Comparison of ENCODE assay signal across 22 mouse cellular contexts in genomic region chr12:40197511-40197910, GRCm38 (mm10). TPM values are rescaled to one million over a fixed set of nuclear protein-coding genes. Genes with fewer than 3 reads are reported as not detected.
DNase-seq lines count a peak whose midpoint lies in the region; ATAC-seq and TF ChIP-seq lines count a peak whose summit lies in the region.
"Had no signal": no experiment of that assay in that cellular context is flagged by ENCODE, and none has a peak within 500 bp of the region (broad histone marks: within the 10 kb centered on the region; RNA-seq: fewer than 3 reads in every experiment).

No protein-coding gene starts in this region.

- intact Hi-C loops in heart, adult 2 months (cut with DNase I), result loop anchor here (10.0 kb wide), 1 partner anchor 487 kb away; no protein-coding TSS in a partner anchor

- no peak for TF ChIP-seq CTCF in heart, adult 2 months (IDR thresholded peaks at IDR 0.05)

- H3K27me3 ChIP-seq in heart, adult 2 months (ENCODE audit: control insufficient read depth, insufficient read depth, low read length), result no peaks in the 10 kb centered on the region
- no peaks in the 10 kb centered on the region for H3K27me3 ChIP-seq in heart, embryonic 15.5 days
- no peaks in the 10 kb centered on the region for H3K27me3 ChIP-seq in hindbrain, embryonic 14.5 days (ENCODE audit: control insufficient read depth, insufficient read depth, low read length)
- H3K27me3 ChIP-seq in forebrain, embryonic 10.5 days (ENCODE audit: poor library complexity, severe bottlenecking), result no peaks in the 10 kb centered on the region
- H3K27me3 ChIP-seq: limb, embryonic 15.5 days; neural tube, embryonic 13.5 days had no signal

- no peaks in the 10 kb centered on the region for H3K79me2 ChIP-seq in heart, adult 2 months (replicated peaks; ENCODE audit: control insufficient read depth, insufficient read depth, low read length)

- H3K36me3 ChIP-seq in heart, adult 2 months (ENCODE audit: control insufficient read depth, insufficient read depth, low read length), result peaks cover 9% of the 10 kb centered on the region
- peaks cover 5% of the 10 kb centered on the region; the same call in 1 of the 2 replicates for H3K36me3 ChIP-seq in heart, embryonic 15.5 days
- H3K36me3 ChIP-seq in hindbrain, embryonic 14.5 days (replicated peaks; ENCODE audit: control insufficient read depth, insufficient read depth), result peaks cover 13% of the 10 kb centered on the region
- H3K36me3 ChIP-seq in forebrain, embryonic 10.5 days (replicated peaks), result peaks cover 17% of the 10 kb centered on the region

- peak; percentile 66 for ATAC-seq in heart, embryonic 15.5 days (replicated peaks; ENCODE audit: insufficient number of reproducible peaks, insufficient read depth, low FRiP score, low read depth)
- no peak for ATAC-seq in hindbrain, embryonic 14.5 days (ENCODE audit: low FRiP score)
- ATAC-seq: CD4-positive, CD25-positive, alpha-beta regulatory T cell, adult 4 months; forebrain, embryonic 14.5 days; hindbrain, embryonic 16.5 days had no signal

- TF ChIP-seq EP300 in heart, adult 2 months (IDR thresholded peaks at IDR 0.05; ENCODE audit: insufficient read depth, low read depth, low read length), result 0 out of 2 replicates have a peak, but pooled peaks have one; percentile 40

- peak overlapping the region; percentile 33 for H3K27ac ChIP-seq in heart, adult 2 months
- peak overlapping the region; percentile 88 for H3K27ac ChIP-seq in heart, embryonic 15.5 days
- H3K27ac ChIP-seq in hindbrain, embryonic 14.5 days, result no peak overlapping the region
- H3K27ac ChIP-seq in forebrain, embryonic 10.5 days, result no peak overlapping the region
- H3K27ac ChIP-seq: kidney, postnatal 0 days; limb, embryonic 15.5 days; neural tube, embryonic 13.5 days had no signal

- DNase-seq in brain, adult 2 months (ENCODE audit: low read depth, low spot score), result peak; percentile 16
- DNase-seq in heart, adult 2 months, result peak in 1 of 2 experiments; percentile 34
- DNase-seq in skeletal muscle tissue, adult 2 months (ENCODE audit: low read depth, low spot score), result peak; percentile 51
- no peak for DNase-seq in kidney, postnatal 25 days
- no peak for DNase-seq in hindbrain, embryonic 14.5 days (ENCODE audit: low spot score)
- no peak for DNase-seq in forebrain, embryonic 10.5 days (ENCODE audit: extremely low spot score, low spot score)
- DNase-seq: adrenal gland, adult 2 months; cerebellum, adult 11-12 months; cerebellum, postnatal 25 days; kidney, adult 11 months; lung, postnatal 14 days; right cerebral cortex, postnatal 4 days had no signal

- no peak for TF ChIP-seq POLR2A in heart, adult 2 months (IDR thresholded peaks at IDR 0.05; ENCODE audit: insufficient read depth, low read depth, low read length)

- H3K4me1 ChIP-seq in heart, adult 2 months (ENCODE audit: control insufficient read depth, insufficient read depth, low read length), result no peaks in the 10 kb centered on the region
- H3K4me1 ChIP-seq in heart, embryonic 15.5 days (replicated peaks), result peaks cover 6% of the 10 kb centered on the region; the same call in 1 of the 2 replicates
- H3K4me1 ChIP-seq in hindbrain, embryonic 14.5 days (replicated peaks; ENCODE audit: control insufficient read depth, insufficient read depth, low read length), result 0 out of 2 replicates have a peak, but pooled peaks cover 3% of the 10 kb centered on the region
- H3K4me1 ChIP-seq in forebrain, embryonic 10.5 days, result no peaks in the 10 kb centered on the region
- H3K4me1 ChIP-seq: neural tube, embryonic 13.5 days had no signal

- H3K9me3 ChIP-seq in heart, embryonic 15.5 days (replicated peaks), result no peaks in the 10 kb centered on the region
- H3K9me3 ChIP-seq in hindbrain, embryonic 14.5 days (ENCODE audit: control insufficient read depth, low read length), result no peaks in the 10 kb centered on the region
- no peaks in the 10 kb centered on the region for H3K9me3 ChIP-seq in forebrain, embryonic 10.5 days
- H3K9me3 ChIP-seq: G1E; limb, embryonic 15.5 days; neural tube, embryonic 13.5 days had no signal

- H3K4me3 ChIP-seq in heart, adult 2 months, result no peak overlapping the region
- peak overlapping the region; percentile 18; the same call in 1 of the 2 replicates for H3K4me3 ChIP-seq in heart, embryonic 15.5 days
- no peak overlapping the region for H3K4me3 ChIP-seq in hindbrain, embryonic 14.5 days (replicated peaks; ENCODE audit: low read length)
- H3K4me3 ChIP-seq in forebrain, embryonic 10.5 days, result no peak overlapping the region
- H3K4me3 ChIP-seq: limb, embryonic 15.5 days; neural tube, embryonic 13.5 days had no signal

- H3K9ac ChIP-seq in heart, adult 2 months (ENCODE audit: low read depth, low read length), result no peak overlapping the region
- no peak overlapping the region for H3K9ac ChIP-seq in heart, embryonic 15.5 days
- H3K9ac ChIP-seq in hindbrain, embryonic 14.5 days, result no peak overlapping the region
- H3K9ac ChIP-seq: limb, embryonic 15.5 days; neural tube, embryonic 13.5 days had no signal

- H3K4me2 ChIP-seq in heart, embryonic 15.5 days, result peak overlapping the region; percentile 50
- H3K4me2 ChIP-seq in hindbrain, embryonic 14.5 days (replicated peaks), result no peak overlapping the region
- H3K4me2 ChIP-seq: limb, embryonic 15.5 days; neural tube, embryonic 13.5 days had no signal

RNA-seq across cellular contexts. Expression of gene Lsmem1, which starts 1.8 kb away (rescaled TPM):
- 10 to 100 TPM; 43.2 to 45.4 TPM for total RNA-seq in heart, adult 2 months (2021)
- polyA plus RNA-seq in heart, adult 2 months (2012; rRNA removed), result 22.2 and 39.4 TPM in 2 replicates
- 26.3 and 31.2 TPM in 2 replicates for polyA plus RNA-seq in heart, embryonic 15.5 days (2015; fragmentation: Nextera tagmentation; extraction: Ambion mirVana)
- 0.10 TPM in 1 of 2 replicates, not detected in the other for polyA plus RNA-seq in hindbrain, embryonic 14.5 days (2014; fragmentation: Nextera tagmentation; extraction: Ambion mirVana)
- polyA plus RNA-seq in forebrain, embryonic 10.5 days (2016; fragmentation: Nextera tagmentation; extraction: Ambion mirVana), result not detected in 2 replicates
- total RNA-seq: midbrain, postnatal 0 days had no signal
- polyA plus RNA-seq: adrenal gland, adult 2 months; CD4-positive, CD25-positive, alpha-beta regulatory T cell, adult 4 months; forebrain, embryonic 14.5 days; G1E; gonadal fat pad, adult 2 months; hindbrain, embryonic 16.5 days; midbrain, postnatal 0 days had no signal

RNA-seq across cellular contexts. Expression of gene Ifrd1, which starts 50.8 kb away (rescaled TPM):
- total RNA-seq in heart, adult 2 months (2021), result 10 to 100 TPM; 85.1 to 87.6 TPM
- 14.1 and 34.8 TPM in 2 replicates for polyA plus RNA-seq in heart, adult 2 months (2012; rRNA removed)
- 85.8 and 86.3 TPM in 2 replicates for polyA plus RNA-seq in heart, embryonic 15.5 days (2015; fragmentation: Nextera tagmentation; extraction: Ambion mirVana)
- 178 and 205 TPM in 2 replicates for polyA plus RNA-seq in hindbrain, embryonic 14.5 days (2014; fragmentation: Nextera tagmentation; extraction: Ambion mirVana)
- 124 and 138 TPM in 2 replicates for polyA plus RNA-seq in forebrain, embryonic 10.5 days (2016; fragmentation: Nextera tagmentation; extraction: Ambion mirVana)

Comparison
In these comparisons a context has a peak if more than half of its experiments do, and no peak if none do; other contexts are left out.
1. DNase-seq: peak in brain, adult 2 months (single experiment) and skeletal muscle tissue, adult 2 months (single experiment); none in kidney, postnatal 25 days (0 of 2), hindbrain, embryonic 14.5 days (single experiment) and forebrain, embryonic 10.5 days (single experiment).
2. H3K27ac ChIP-seq: peak in heart, adult 2 months (single experiment) and heart, embryonic 15.5 days (single experiment); none in hindbrain, embryonic 14.5 days (single experiment) and forebrain, embryonic 10.5 days (single experiment).
3. RNA of gene Lsmem1, which starts 1.8 kb away (polyA plus RNA-seq): 26.3 to 31.2 TPM in heart, embryonic 15.5 days and 22.2 to 39.4 TPM in heart, adult 2 months; 0.10 TPM in hindbrain, embryonic 14.5 days and not detected in forebrain, embryonic 10.5 days; every median in the first group is over 10 times any median in the second.